Mouse (Mus musculus) brain, embryonic 14.5 days (tissue): ENCODE results near the gene Megf11.

Experiments used
- CTCF ChIP-seq: fragments of 200-500 bp; IDR thresholded peaks from 2 replicates; pipeline ENCODE4 v1.5.1; 2012; ENCODE audit warnings: inconsistent platforms, mild to moderate bottlenecking, moderate library complexity, borderline replicate concordance; ENCODE audit not compliant: insufficient read depth, insufficient read length; ENCODE audit errors: extremely low read depth
- POLR2A ChIP-seq: fragments of 200-500 bp; IDR thresholded peaks from 2 replicates; pipeline ENCODE4 v1.6.1; 2012; ENCODE audit warnings: mild to moderate bottlenecking, inconsistent platforms, borderline replicate concordance; ENCODE audit not compliant: poor library complexity, insufficient read depth, insufficient read length, severe bottlenecking; ENCODE audit errors: extremely low read depth

DNA sequence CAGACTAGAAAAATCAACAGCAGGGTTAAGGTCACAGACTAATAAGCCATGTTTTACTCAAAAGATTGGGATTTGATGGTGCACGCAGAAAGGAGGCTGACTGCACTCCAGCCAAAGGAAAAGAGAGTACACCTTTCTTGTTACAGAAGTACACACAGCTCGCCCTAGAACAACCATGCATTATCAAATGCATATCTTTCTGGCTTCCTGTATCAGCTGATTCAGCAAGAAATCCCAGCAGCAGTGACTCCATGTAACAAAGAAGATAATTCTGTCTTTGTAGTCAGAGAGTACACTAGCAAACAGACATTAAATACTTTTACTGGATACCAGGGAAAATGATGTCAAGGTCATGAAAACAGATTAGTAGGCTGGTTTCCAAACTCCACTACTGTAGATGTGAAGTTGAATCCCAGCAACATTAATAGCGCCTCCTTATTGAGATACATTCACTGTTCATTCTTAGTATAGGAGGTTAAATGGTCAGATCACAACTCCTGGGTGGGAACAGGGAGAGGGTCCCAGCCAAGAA, 345.7 kb downstream of the Megf11 start:
- TF ChIP-seq POLR2A, result no peak
- no peak for TF ChIP-seq CTCF
